Mouse (Mus musculus): ENCODE results near the gene Ddx4.
"Not testable (repeated sequence)": the region's sequence is repeated elsewhere in the genome, so short reads cannot be mapped to it uniquely, and the experiment has no call there.

Ddx4 gene

GRCm38 (mm10) chr13:112635174-112635837 is 17.0 kb downstream of the Ddx4 start:
- DNase-seq: no peak

DNA sequence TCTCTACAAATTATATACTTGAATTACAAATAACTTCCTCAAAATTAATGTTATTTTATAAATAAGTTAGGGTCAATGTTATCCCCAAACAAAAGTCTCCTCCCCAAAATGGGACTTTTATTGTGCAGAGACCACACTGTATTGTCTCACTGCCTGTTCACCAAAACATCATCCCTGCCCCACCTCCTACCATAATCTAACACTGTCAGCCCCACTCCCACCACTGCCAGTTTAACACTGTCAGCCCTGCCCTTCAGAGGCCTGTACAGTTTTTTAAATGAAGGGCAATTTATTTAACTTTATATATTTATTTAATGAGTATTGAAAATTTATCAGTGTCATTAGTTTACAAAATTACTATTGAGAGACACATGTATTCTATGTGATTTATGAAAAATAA is 26.7 kb downstream of the Ddx4 start:
- no peak for DNase-seq

- DNase-seq: no peak
Measured at GRCm38 (mm10) chr13:112624622-112625021, 27.7 kb downstream of the Ddx4 start.

DNA sequence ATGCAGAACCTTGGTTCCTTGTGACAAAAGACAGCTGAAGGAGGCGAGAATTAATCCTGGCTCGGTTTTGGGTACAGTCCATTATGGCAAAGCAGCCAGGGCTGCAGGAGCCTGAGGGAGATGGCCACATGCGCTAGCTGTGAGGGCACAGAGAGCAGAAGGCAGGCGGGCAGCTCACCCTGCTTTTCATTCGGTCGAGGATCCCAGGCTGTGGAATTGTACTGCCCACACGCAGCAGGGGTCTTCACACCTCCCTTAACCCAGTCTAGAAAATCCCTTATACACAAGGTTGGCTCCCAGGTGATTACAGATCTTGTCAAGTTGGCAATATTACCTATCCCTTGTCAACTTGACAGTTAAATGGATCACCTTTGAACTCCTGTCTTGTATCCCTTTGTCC is 28.6 kb downstream of the Ddx4 start:
- DNase-seq: no peak

GRCm38 (mm10) chr13:112621592-112621991 is 30.7 kb downstream of the Ddx4 start:
- no peak for DNase-seq

GRCm38 (mm10) chr13:112608606-112609005 is 43.7 kb downstream of the Ddx4 start:
- DNase-seq: no peak

- DNase-seq: no peak
Measured at GRCm38 (mm10) chr13:112604411-112604810, 47.9 kb downstream of the Ddx4 start.

- no peak for DNase-seq
Measured at GRCm38 (mm10) chr13:112603839-112604238, 48.4 kb downstream of the Ddx4 start.

- DNase-seq: no peak
Measured at GRCm38 (mm10) chr13:112602607-112603006, 49.7 kb downstream of the Ddx4 start.

- not testable (repeated sequence) for DNase-seq
Measured at GRCm38 (mm10) chr13:112594260-112594659, 58.0 kb downstream of the Ddx4 start, which contains the start of gene Il31ra. Il31ra (minus strand) TSS chr13:112594360.

- DNase-seq: no peak
Measured at GRCm38 (mm10) chr13:112590254-112590653, 62.0 kb downstream of the Ddx4 start.

DNA sequence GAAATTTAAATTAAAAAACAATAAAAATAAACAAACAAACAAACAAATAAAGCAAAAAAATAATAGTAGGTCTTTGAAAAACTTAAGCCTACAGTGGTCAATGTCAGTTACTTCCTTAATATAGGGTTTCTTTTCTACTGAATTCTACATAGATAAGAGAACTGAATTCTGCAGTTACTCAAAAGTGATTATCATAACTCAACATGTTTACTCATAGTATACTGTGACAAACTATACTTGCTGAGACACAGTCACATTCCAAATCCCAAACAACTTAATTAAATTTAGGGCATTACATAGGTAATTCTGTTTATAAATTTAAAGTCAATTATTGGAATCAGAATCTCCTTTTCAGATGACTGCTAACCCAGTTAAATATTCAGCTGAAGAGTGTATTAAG is 62.6 kb downstream of the Ddx4 start:
- no peak for DNase-seq

DNA sequence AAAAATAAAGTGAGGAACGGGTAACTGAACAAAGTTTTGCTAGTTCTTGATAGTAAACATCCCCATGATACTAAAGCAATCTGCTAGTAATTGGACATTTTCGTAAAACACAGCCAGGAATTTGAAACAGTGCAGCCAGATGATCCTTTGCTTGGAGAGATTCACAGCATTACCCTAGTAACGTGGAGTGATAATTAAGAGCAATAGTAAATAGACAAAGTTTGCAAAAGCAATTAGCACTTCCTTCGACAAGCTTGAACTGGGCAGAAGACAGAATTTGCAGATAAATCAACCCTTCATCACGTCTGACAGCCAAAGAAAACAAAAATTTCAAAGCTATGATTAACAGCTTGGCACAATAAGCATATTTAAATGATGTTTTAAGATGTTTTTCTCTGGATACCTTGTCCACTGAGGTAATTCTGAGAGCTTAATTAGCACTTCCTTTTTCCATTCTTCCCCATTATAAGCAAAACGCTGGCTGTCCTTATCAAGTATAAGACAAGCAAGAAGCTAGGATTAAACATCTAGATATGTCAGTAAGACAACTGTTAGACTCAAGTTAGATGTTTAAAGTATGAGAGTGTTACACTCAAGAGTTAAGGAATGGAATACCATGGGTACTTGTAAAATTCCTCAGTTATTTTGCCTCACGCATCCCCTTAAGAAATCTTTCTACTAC is 67.6 kb downstream of the Ddx4 start:
- DNase-seq: no peak

DNA sequence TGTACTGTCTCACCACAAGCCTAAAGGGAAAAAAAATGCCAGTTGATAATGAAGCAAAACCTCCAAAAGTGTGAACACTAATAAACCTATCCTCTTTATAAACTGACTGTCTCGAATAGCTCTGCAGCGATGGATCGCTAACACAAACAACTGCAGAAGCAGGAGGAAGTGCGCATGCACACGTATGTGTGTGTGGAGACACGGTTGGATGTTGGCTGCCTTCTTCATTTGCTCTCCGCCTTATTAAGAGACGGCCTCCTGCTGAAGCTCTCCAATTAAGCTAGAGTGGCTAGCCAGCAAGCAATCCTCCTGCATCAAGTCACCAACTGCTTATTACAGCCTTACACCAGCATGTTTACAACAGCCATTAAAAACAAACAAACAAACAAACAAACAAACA is 70.0 kb downstream of the Ddx4 start:
- no peak for DNase-seq

- no peak for DNase-seq
Measured at GRCm38 (mm10) chr13:112581796-112582195, 70.5 kb downstream of the Ddx4 start.

GRCm38 (mm10) chr13:112580590-112581320 is 71.5 kb downstream of the Ddx4 start:
- DNase-seq: no peak

- DNase-seq: peak; percentile 99
Measured at GRCm38 (mm10) chr13:112578041-112578440, 74.2 kb downstream of the Ddx4 start.

GRCm38 (mm10) chr13:112573800-112574199 is 78.5 kb downstream of the Ddx4 start:
- no peak for DNase-seq

DNA sequence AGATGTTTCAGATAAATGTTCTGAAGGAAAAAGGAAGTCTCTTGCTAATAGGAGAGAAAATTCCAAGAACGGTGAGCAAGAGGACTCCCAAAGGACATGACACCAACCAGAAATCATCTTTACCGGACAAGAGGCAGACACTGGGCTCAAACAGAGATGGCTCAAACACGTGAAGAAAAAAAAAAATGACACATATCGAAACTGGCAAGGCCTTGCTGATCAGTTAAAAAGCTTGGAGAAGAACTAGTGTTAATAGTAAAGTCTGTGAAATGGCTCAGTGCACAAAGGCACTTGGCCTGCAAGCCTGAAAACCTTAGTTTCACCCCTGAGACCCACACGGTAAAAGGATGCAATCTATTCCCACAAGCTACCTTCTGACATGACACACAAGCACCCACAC is 81.5 kb downstream of the Ddx4 start:
- no peak for DNase-seq

GRCm38 (mm10) chr13:112569606-112570005 is 82.7 kb downstream of the Ddx4 start:
- DNase-seq: no peak

DNA sequence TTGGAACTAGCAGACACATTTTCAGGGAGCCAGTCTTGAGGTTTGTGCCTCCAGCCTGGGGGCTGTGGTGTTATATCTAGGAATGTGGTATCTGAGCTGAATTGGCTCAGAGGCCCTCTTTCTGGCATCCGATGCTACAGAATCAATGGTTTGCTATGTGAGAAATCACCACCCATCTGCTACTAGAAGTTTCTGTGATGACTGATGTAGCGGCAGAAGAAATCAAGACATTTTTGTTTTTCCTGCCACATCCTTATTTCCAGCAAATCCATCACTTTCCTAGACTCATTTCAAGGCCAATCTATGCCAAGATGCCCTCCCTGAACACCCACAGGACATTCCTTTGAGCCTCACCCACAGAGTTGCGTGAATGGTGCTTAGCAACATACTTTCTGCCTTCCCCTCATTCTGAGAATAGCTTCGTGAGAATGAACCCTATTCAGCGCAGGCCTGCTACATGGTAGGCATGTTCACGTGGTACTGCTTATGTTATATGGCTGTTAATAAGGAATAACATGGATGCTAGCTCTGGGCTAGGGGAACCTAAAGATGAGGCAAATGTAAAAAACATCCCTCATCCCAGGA is 91.6 kb downstream of the Ddx4 start:
- no peak for DNase-seq

GRCm38 (mm10) chr13:112556501-112556900 is 95.8 kb downstream of the Ddx4 start:
- DNase-seq: no peak

- no peak for DNase-seq
Measured at GRCm38 (mm10) chr13:112553304-112553703, 99.0 kb downstream of the Ddx4 start.

Data from thymus, postnatal 14 days (tissue).